Comparison of ENCODE assay signal across 10 mouse cellular contexts in the genomic region with DNA sequence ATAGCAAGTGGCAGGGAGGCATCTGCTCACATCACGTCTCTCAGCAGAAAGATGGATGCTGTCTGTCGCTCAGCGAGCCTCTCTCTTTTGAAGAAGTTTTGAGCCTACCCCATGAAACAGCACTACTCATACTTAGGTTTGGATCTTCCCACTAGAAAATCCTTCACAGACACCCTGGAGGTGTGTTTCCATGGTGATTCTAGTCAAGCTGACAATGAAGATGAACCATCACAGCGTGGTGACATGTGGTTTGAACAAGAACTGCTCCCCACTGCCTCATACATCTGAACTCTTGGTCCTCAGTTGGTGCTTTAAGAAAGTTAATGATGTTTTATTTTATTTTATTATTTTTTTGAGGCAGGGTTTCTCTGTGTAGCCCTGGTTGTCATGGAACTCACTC.
"Had no signal": no experiment of that assay in that cellular context is flagged by ENCODE, and none has a peak within 500 bp of the region (broad histone marks: within the 10 kb centered on the region; RNA-seq: fewer than 3 reads in every experiment).

No protein-coding gene starts in this region.

- H3K9me3 ChIP-seq: limb, embryonic 13.5 days; midbrain, embryonic 13.5 days had no signal

- H3K4me1 ChIP-seq: limb, embryonic 13.5 days had no signal

- H3K9ac ChIP-seq: limb, embryonic 13.5 days; liver, embryonic 14.5 days; midbrain, embryonic 13.5 days had no signal

- H3K27ac ChIP-seq: kidney, postnatal 0 days; limb, embryonic 13.5 days; liver, embryonic 14.5 days; midbrain, embryonic 13.5 days; stomach, postnatal 0 days had no signal

- ATAC-seq: midbrain, embryonic 13.5 days had no signal

- H3K36me3 ChIP-seq: limb, embryonic 13.5 days; midbrain, embryonic 13.5 days had no signal

- H3K4me2 ChIP-seq: limb, embryonic 13.5 days; midbrain, embryonic 13.5 days had no signal

- H3K27me3 ChIP-seq: limb, embryonic 13.5 days; midbrain, embryonic 13.5 days had no signal

- DNase-seq: kidney, adult 8-10 months; kidney, postnatal 36 days; left cerebral cortex, postnatal 4 days; lung, adult 18-20 months; thymus, postnatal 4 days had no signal

- H3K4me3 ChIP-seq: limb, embryonic 13.5 days; midbrain, embryonic 13.5 days had no signal
